Mouse (Mus musculus) gastrocnemius, postnatal 4 days (tissue): ENCODE measurements around the gene Tmem222. TPM values are rescaled to one million over a fixed set of nuclear protein-coding genes. Genes with fewer than 3 reads are reported as not detected.

ENCODE experiments used
- DNase-seq, 2 experiments: peaks; one replicate each; pipeline ENCODE4 v3.0.0; 2021 to 2022; ENCODE audit warnings: low spot score in 2 of 2, mixed read lengths in 2 of 2
- total RNA-seq, 2 experiments: library from RNA; stranded (reverse); gene quantifications; 2 replicates each; pipeline ENCODE4 v1.2.3; 2021

The Tmem222 gene
- total RNA-seq, 2 experiments from 2014 or later: 28.7 to 29.1 TPM

- DNase-seq: no peak
These were observed 8.4 kb upstream of the Tmem222 start for GRCm38 (mm10) chr4:133285950-133286349.

- DNase-seq: no peak
These were observed 7.7 kb upstream of the Tmem222 start for GRCm38 (mm10) chr4:133285299-133285698.

- no peak for DNase-seq
These were observed 5.1 kb upstream of the Tmem222 start for GRCm38 (mm10) chr4:133282656-133283055.

GRCm38 (mm10) chr4:133281951-133282481, 4.4 kb upstream of the Tmem222 start:
- DNase-seq: no peak

GRCm38 (mm10) chr4:133281513-133281912, 3.9 kb upstream of the Tmem222 start:
- no peak for DNase-seq

- DNase-seq: no peak
These were observed 890 bp upstream of the Tmem222 start for GRCm38 (mm10) chr4:133278482-133278881.

- DNase-seq: no peak
These were observed 475 bp upstream of the Tmem222 start for GRCm38 (mm10) chr4:133278067-133278466.

- DNase-seq: no peak
These were observed 6.7 kb downstream of the Tmem222 start for GRCm38 (mm10) chr4:133270929-133271328.

GRCm38 (mm10) chr4:133269596-133269995, 8.0 kb downstream of the Tmem222 start:
- no peak for DNase-seq

- DNase-seq: no peak
These were observed 8.7 kb downstream of the Tmem222 start for GRCm38 (mm10) chr4:133268931-133269330.

GRCm38 (mm10) chr4:133266248-133266880, 11.2 kb downstream of the Tmem222 start:
- no peak for DNase-seq

GRCm38 (mm10) chr4:133265759-133266158, 11.8 kb downstream of the Tmem222 start:
- no peak for DNase-seq

- no peak for DNase-seq
These were observed 12.3 kb downstream of the Tmem222 start for GRCm38 (mm10) chr4:133265297-133265696.

GRCm38 (mm10) chr4:133264559-133264958, 13.0 kb downstream of the Tmem222 start:
- no peak for DNase-seq

- DNase-seq: no peak
These were observed 13.8 kb downstream of the Tmem222 start for GRCm38 (mm10) chr4:133263756-133264155.

GRCm38 (mm10) chr4:133262882-133263281, 14.7 kb downstream of the Tmem222 start, which contains the start of gene Sytl1:
Gene Sytl1, minus strand, starts transcription at chr4:133263113.
- no peak for DNase-seq

GRCm38 (mm10) chr4:133262375-133262765, 15.2 kb downstream of the Tmem222 start:
- DNase-seq: no peak

GRCm38 (mm10) chr4:133261641-133262374, 15.8 kb downstream of the Tmem222 start:
- DNase-seq: no peak

- no peak for DNase-seq
These were observed 19.7 kb downstream of the Tmem222 start for GRCm38 (mm10) chr4:133257798-133258408.

GRCm38 (mm10) chr4:133257230-133257629, 20.4 kb downstream of the Tmem222 start:
- no peak for DNase-seq

GRCm38 (mm10) chr4:133256820-133257219, 20.8 kb downstream of the Tmem222 start:
- no peak for DNase-seq

- no peak for DNase-seq
These were observed 22.2 kb downstream of the Tmem222 start for GRCm38 (mm10) chr4:133255392-133255791.
